Mouse (Mus musculus) heart, embryonic 11.5 days (tissue): ENCODE measurements at regions not wholly inside any gene's neighbourhood (a gene's known extent, or its start where the extent isn't known, plus 50 kb on each side); places are given as distances from the start of the nearest gene placed in this dataset.
A peak's percentile ranks its signal among the peaks of the same experiment; 100 is the strongest.

ENCODE experiments used
- ATAC-seq: fragments of 200-750 bp; cut with Nextera tagmentation; replicated peaks from 2 replicates; pipeline ENCODE4 v1.8.0; 2017; ENCODE audit warnings: moderate library complexity; ENCODE audit not compliant: insufficient number of reproducible peaks, low FRiP score, low TSS enrichment
- H3K27ac ChIP-seq: fragments of 300-500 bp; sonication (generic); 2 replicates; pipeline ENCODE4 v1.5.1; 2014; ENCODE audit warnings: mild to moderate bottlenecking, low read depth, low read length
- H3K27me3 ChIP-seq: fragments of 300-500 bp; sonication (generic); 2 replicates; pipeline ENCODE4 v1.6.1; 2014; ENCODE audit warnings: mild to moderate bottlenecking, low read length, mixed read lengths; ENCODE audit not compliant: control insufficient read depth, insufficient read depth
- H3K36me3 ChIP-seq: fragments of 300-500 bp; sonication (generic); 2 replicates; pipeline ENCODE4 v1.6.1; 2014; ENCODE audit warnings: mild to moderate bottlenecking, low read length, moderate library complexity, mixed read lengths; ENCODE audit not compliant: control insufficient read depth, insufficient read depth
- H3K4me1 ChIP-seq: fragments of 300-500 bp; sonication (generic); 2 replicates; pipeline ENCODE4 v1.6.1; 2014; ENCODE audit warnings: low read length; ENCODE audit not compliant: control insufficient read depth, insufficient read depth
- H3K4me2 ChIP-seq: fragments of 300-500 bp; sonication (generic); 2 replicates; pipeline ENCODE4 v1.6.1; 2014; ENCODE audit warnings: mild to moderate bottlenecking, moderate library complexity
- H3K4me3 ChIP-seq: fragments of 300-500 bp; sonication (generic); 2 replicates; pipeline ENCODE4 v1.5.1; 2014; ENCODE audit warnings: low read depth, low read length
- H3K9ac ChIP-seq: fragments of 300-500 bp; sonication (generic); 2 replicates; pipeline ENCODE4 v1.6.1; 2014; ENCODE audit warnings: mild to moderate bottlenecking, low read depth, low read length, moderate library complexity
- H3K9me3 ChIP-seq: fragments of 300-500 bp; sonication (generic); replicated peaks from 2 replicates; pipeline ENCODE4 v1.6.1; 2016; ENCODE audit warnings: low read length; ENCODE audit not compliant: control insufficient read depth
- WGBS: fragments of 180-500 bp; shearing (Covaris S2); extraction: QIAGEN DNeasy Blood & Tissue Kit; methylation state at CpG from one replicate; pipeline ENCODE4 v1.1.7; 2014; ENCODE audit not compliant: insufficient replicate concordance; 5-methylcytosine and 5-hydroxymethylcytosine counted together

DNA sequence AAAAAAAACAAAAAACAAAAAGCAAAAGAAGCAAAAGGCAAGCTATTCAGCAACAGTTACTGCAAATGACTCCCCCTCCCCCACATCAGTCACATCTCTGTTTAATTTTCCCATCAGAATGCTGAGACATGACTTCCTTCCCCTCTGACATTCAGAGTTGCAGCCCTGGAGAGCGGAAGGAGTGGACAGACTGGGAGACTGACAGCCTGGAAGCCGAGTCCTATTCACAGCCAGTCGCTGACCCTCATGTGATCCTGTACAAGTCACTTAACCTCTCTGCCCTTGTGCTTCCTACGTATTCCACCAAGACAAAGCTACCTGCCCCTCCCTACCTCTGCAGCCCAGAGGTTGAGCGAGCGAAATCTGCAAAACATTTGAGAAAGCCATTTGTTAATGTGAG is 161.2 kb downstream of the Barhl2 start:
- Histone ChIP-seq H3K4me3 (no peak overlapping the region), H3K4me1 (peaks cover 4% of the 10 kb centered on the region), H3K27me3 (no peaks in the 10 kb centered on the region), H3K27ac (no peak overlapping the region), H3K36me3 (no peaks in the 10 kb centered on the region), H3K9ac (no peak overlapping the region), H3K9me3 (no peaks in the 10 kb centered on the region), H3K4me2 (no peak overlapping the region)
- WGBS = 28% methylated on average over 6 of the region's 6 CpGs
- no peak for ATAC-seq

DNA sequence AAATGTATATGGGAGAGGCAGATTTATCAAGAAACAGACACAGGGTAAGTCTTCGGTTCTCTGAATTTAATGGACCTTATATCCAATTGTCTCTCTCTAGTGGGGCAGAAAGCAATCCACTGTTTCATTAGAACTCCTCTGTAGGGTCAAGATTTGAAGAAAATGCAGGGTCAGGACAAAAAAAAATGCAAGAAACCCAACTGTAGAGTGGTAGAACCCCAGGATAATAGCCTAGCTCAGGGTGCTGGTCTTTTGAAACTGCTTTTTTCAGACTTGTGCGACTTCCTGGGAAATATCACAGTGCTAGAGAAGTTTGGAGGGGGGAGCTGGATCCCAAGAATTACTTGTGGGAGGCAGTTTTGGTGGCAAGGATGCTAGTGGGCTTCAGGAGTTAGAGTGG is 162.0 kb downstream of the Barhl2 start:
- H3K27ac ChIP-seq = no peak overlapping the region
- WGBS = 63% methylated on average over 2 of the region's 2 CpGs

DNA sequence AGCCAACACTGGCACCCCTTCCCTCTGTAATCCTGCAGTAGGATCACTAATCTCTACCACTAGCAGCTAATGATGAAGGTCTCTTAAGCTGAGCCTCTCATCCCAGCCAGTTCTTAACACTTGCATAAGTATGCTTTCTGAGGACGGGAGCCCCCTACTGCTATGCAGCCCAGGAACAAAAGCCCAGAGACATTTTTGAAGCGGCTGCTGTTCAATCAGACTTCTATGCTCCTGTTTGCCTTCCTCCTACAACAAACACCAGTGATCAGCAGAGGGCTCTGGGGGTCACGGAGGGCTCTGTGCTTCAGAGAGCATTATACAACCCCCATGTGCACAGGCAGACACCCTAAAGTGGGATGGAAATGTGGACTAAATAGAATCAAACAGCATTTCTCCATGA is 162.4 kb downstream of the Barhl2 start:
- Histone ChIP-seq H3K9ac (no peak overlapping the region), H3K4me3 (no peak overlapping the region), H3K4me2 (no peak overlapping the region), H3K27ac (no peak overlapping the region), H3K9me3 (no peaks in the 10 kb centered on the region), H3K36me3 (no peaks in the 10 kb centered on the region), H3K4me1 (peaks cover 4% of the 10 kb centered on the region), H3K27me3 (no peaks in the 10 kb centered on the region)
- no peak for ATAC-seq
- WGBS = 24% methylated on average over 3 of the region's 3 CpGs

More for the DNA sequence above, 162.0 kb downstream of the Barhl2 start:
- no peaks in the 10 kb centered on the region for H3K27me3 ChIP-seq
- H3K4me1 ChIP-seq = peaks cover 4% of the 10 kb centered on the region
- no peak overlapping the region for H3K4me2 ChIP-seq
- no peaks in the 10 kb centered on the region for H3K36me3 ChIP-seq
- no peak for ATAC-seq
- H3K9me3 ChIP-seq = no peaks in the 10 kb centered on the region
- no peak overlapping the region for H3K4me3 ChIP-seq
- no peak overlapping the region for H3K9ac ChIP-seq

DNA sequence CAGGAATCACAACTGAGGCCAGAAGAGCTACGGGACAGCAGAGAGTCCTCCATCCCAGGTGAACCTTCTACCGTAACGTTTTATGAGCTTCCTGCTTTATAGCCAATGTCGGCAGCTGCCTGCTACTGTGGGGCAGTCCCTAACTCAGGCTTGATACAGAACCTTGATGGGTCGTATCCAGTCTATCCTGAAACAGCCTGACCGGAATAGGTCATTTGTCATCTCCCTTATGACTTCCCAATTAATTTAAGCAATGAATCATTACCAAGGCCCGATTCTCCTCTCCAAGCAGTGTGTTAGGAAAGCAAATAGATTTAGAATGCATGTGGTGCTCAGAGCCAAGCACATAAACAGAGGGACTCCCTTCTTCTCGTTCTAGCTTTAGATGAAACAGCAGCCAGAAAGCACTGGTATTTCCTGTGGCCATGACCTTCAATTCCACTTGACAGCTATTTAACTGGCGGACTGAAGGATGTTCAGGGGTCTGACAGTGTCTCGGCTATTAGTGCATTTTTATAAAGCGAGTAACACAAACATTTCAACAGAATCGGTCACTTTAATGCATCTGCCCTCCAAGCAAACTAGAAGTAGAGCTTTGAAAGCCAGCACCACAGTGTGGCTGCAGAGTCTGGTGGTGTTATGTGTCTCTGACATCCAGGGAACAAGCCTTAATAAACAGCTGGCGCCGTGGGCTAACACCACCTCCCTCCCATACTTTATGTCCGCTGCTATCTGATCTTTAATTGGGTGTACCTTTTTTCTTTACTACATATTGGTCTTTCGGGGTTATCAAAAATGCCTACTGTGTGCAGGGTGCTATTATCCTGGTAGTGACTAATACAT is 165.4 kb downstream of the Barhl2 start:
- Histone ChIP-seq H3K9me3 (no peaks in the 10 kb centered on the region), H3K4me3 (no peak overlapping the region), H3K9ac (no peak overlapping the region), H3K4me1 (peaks cover 4% of the 10 kb centered on the region), H3K27me3 (no peaks in the 10 kb centered on the region), H3K27ac (no peak overlapping the region), H3K36me3 (no peaks in the 10 kb centered on the region), H3K4me2 (no peak overlapping the region)
- WGBS = 59% methylated on average over 16 of the region's 16 CpGs
- no peak for ATAC-seq

DNA sequence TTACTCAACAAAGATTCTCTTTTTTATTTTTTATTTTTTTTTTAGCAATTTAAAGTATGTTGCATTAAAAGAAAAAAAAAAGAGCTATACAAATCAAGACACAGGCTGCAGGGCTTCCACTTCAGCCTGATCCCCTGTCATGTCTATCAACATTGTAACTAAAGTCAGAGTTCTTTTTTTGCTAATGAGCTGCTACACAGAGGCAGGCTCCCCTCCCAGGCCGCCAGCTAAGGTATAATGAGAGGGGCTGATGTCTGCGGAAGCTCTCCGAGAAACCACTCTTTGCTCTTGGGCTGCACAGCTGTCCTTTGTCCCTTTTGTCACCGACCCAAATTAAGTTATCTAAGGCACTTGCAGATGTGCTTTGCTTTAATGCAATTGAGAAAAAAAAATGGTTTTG is 172.8 kb downstream of the Barhl2 start:
- Histone ChIP-seq H3K4me3 (0 out of 2 replicates have a peak overlapping the region, but pooled peaks have one; percentile 8), H3K4me1 (no peaks in the 10 kb centered on the region), H3K27me3 (no peaks in the 10 kb centered on the region), H3K27ac (no peak overlapping the region), H3K9me3 (no peaks in the 10 kb centered on the region), H3K9ac (no peak overlapping the region), H3K4me2 (peak overlapping the region; percentile 50), H3K36me3 (no peaks in the 10 kb centered on the region)
- no peak for ATAC-seq
- 6% methylated on average over 4 of the region's 4 CpGs for WGBS

DNA sequence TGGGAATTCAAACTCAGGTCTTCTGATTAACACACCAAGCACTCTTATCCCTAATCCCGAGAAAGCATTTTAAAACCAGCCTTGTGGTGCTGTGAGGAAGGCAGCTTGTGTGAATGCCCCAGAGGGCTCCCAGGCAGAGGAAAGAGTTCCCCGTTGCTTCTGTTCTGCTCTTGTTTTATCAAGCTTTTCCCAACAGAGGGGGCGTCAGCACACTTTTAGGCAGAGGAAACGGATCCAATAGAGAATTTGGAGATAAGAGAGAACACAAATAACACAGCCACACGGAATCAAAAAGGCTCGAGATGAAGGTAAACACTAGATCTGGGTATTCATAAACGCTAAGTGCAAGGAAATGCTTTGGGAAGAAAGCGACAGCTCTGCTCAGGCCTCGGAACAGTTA is 173.2 kb downstream of the Barhl2 start:
- Histone ChIP-seq H3K9ac (no peak overlapping the region), H3K4me3 (0 out of 2 replicates have a peak overlapping the region, but pooled peaks have one; percentile 8), H3K4me1 (no peaks in the 10 kb centered on the region), H3K9me3 (no peaks in the 10 kb centered on the region), H3K4me2 (peak overlapping the region; percentile 50), H3K27me3 (no peaks in the 10 kb centered on the region), H3K36me3 (no peaks in the 10 kb centered on the region), H3K27ac (0 out of 2 replicates have a peak overlapping the region, but pooled peaks have one; percentile 15)
- 7% methylated on average over 9 of the region's 9 CpGs for WGBS
- ATAC-seq = no peak

DNA sequence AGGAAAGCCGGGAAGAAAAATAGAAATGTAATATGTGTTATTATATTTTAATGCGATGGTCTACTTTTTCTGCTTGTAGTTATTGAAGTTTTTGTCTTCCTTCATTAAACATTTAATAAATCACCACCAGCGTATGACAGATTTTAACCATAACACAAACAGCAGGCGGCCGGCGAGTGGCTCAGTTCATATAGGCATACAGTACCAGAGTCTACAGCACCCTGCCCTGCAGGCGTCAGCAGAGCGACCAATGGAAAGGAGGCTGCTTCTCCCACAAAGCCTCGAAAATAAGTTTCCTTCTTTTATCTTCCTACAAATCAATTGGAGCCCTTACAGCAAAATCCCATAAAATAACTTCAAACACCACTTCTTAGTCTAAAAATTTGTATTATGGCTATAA is 175.3 kb downstream of the Barhl2 start:
- Histone ChIP-seq H3K9ac (no peak overlapping the region), H3K4me3 (no peak overlapping the region), H3K27me3 (no peaks in the 10 kb centered on the region), H3K4me1 (no peaks in the 10 kb centered on the region), H3K9me3 (no peaks in the 10 kb centered on the region), H3K36me3 (no peaks in the 10 kb centered on the region), H3K27ac (no peak overlapping the region), H3K4me2 (no peak overlapping the region)
- WGBS = 75% methylated on average over 9 of the region's 9 CpGs
- no peak for ATAC-seq

DNA sequence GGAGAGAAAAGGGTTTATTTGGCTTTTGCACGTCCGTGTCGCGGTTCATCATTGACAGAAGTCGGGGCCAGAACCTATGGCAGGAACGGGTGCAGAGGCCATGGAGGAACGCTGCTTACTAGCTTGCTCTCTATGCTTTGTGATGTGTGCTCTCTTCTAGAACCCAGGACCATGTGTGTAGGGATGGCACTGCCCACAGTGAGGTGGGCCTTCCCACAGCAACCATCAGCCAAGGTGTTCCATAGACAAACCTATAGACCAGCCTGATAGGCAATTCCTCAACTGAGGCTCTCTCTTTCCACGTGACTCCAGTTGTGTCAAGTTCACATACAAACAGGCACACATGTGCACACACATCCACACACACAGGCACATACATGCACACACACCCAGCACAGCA is 180.2 kb downstream of the Barhl2 start:
- ATAC-seq = no peak
- Histone ChIP-seq H3K4me1 (no peaks in the 10 kb centered on the region), H3K9ac (no peak overlapping the region), H3K4me3 (no peak overlapping the region), H3K27me3 (no peaks in the 10 kb centered on the region), H3K9me3 (no peaks in the 10 kb centered on the region), H3K4me2 (no peak overlapping the region), H3K36me3 (no peaks in the 10 kb centered on the region), H3K27ac (no peak overlapping the region)
- WGBS = 87% methylated on average over 8 of the region's 8 CpGs

DNA sequence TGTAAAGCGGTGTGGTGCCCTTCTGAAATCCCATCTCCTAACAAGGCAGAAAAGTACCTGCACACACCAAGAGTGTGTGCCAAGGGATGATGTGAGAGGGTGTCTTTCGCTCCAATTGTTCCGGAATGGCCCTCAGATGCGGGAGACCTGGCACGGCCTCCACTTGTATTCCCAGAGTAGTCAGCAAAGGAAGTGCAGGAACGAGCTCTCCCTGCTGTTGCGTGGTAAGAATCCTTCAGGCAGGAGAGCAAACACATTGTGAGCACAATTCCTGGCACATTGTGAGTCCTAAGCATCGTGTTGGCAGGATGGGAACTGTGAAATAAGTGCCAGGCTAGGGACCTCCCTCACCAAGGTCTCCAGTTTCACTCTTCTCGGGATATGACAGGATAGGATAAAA is 180.7 kb downstream of the Barhl2 start:
- Histone ChIP-seq H3K4me1 (no peaks in the 10 kb centered on the region), H3K4me3 (no peak overlapping the region), H3K9me3 (no peaks in the 10 kb centered on the region), H3K27me3 (no peaks in the 10 kb centered on the region), H3K4me2 (no peak overlapping the region), H3K9ac (no peak overlapping the region), H3K27ac (no peak overlapping the region), H3K36me3 (no peaks in the 10 kb centered on the region)
- WGBS = 79% methylated on average over 9 of the region's 9 CpGs
- no peak for ATAC-seq
